Comparison of ENCODE assay signal across 8 mouse cellular contexts in genomic region chr7:97737638-97738456, GRCm38 (mm10). TPM values are rescaled to one million over a fixed set of nuclear protein-coding genes. Genes with fewer than 3 reads are reported as not detected.
DNase-seq lines count a peak whose midpoint lies in the region; ATAC-seq and TF ChIP-seq lines count a peak whose summit lies in the region.

Aqp11 (minus strand) TSS chr7:97738289.

- ATAC-seq in erythroblast, adult 5-6 weeks (replicated peaks; ENCODE audit: low FRiP score, poor library complexity, severe bottlenecking): peak; percentile 93
- ATAC-seq in heart, embryonic 11.5 days (replicated peaks; ENCODE audit: insufficient number of reproducible peaks, low FRiP score, low TSS enrichment): peak; percentile 98
- ATAC-seq in kidney, embryonic 15.5 days (replicated peaks; ENCODE audit: low FRiP score): peak; percentile 96
- ATAC-seq in liver, embryonic 11.5 days (replicated peaks; ENCODE audit: low FRiP score): peak; percentile 94

- H3K27ac ChIP-seq in heart, embryonic 11.5 days (ENCODE audit: low read depth, low read length): no peak within 1 kb of the TSS
- H3K27ac ChIP-seq in kidney, embryonic 15.5 days: peak within 1 kb of the TSS; percentile 75
- peak within 1 kb of the TSS; percentile 71 for H3K27ac ChIP-seq in liver, embryonic 11.5 days (ENCODE audit: low read depth, low read length)

- peak within 1 kb of the TSS; percentile 81 for H3K4me2 ChIP-seq in heart, embryonic 11.5 days
- peak within 1 kb of the TSS; percentile 88 for H3K4me2 ChIP-seq in kidney, embryonic 15.5 days
- peak within 1 kb of the TSS; percentile 86 for H3K4me2 ChIP-seq in liver, embryonic 11.5 days

- peaks cover 5% of the 10 kb centered on the region; the same call in 1 of the 2 replicates for H3K4me1 ChIP-seq in heart, embryonic 11.5 days (ENCODE audit: control insufficient read depth, insufficient read depth, low read length)
- H3K4me1 ChIP-seq in kidney, embryonic 15.5 days: peaks cover 31% of the 10 kb centered on the region
- H3K4me1 ChIP-seq in liver, embryonic 11.5 days (replicated peaks; ENCODE audit: control insufficient read depth, insufficient read depth, low read length): peaks cover 35% of the 10 kb centered on the region

- under 1% methylated on average over 41 of the region's 64 CpGs for WGBS in heart, embryonic 11.5 days (ENCODE audit: insufficient replicate concordance)
- WGBS in kidney, embryonic 15.5 days: under 1% methylated on average over 60 of the region's 64 CpGs
- WGBS in liver, embryonic 11.5 days: under 1% methylated on average over 54 of the region's 64 CpGs

- TF ChIP-seq POLR2A in brain, embryonic 14.5 days (IDR thresholded peaks at IDR 0.05; ENCODE audit: borderline replicate concordance, extremely low read depth, insufficient read depth, insufficient read length, poor library complexity, severe bottlenecking): peak; percentile 32; the same call in 1 of the 2 replicates

- peak within 1 kb of the TSS; percentile 76 for H3K9ac ChIP-seq in heart, embryonic 11.5 days (ENCODE audit: low read depth, low read length)
- peak within 1 kb of the TSS; percentile 65 for H3K9ac ChIP-seq in kidney, embryonic 15.5 days
- H3K9ac ChIP-seq in liver, embryonic 11.5 days (ENCODE audit: low read depth, low read length): peak within 1 kb of the TSS; percentile 83

- peak within 1 kb of the TSS; percentile 59 for H3K4me3 ChIP-seq in heart, embryonic 11.5 days (ENCODE audit: low read depth, low read length)
- H3K4me3 ChIP-seq in kidney, embryonic 15.5 days (replicated peaks): peak within 1 kb of the TSS; percentile 67
- peak within 1 kb of the TSS; percentile 77 for H3K4me3 ChIP-seq in liver, embryonic 11.5 days (ENCODE audit: low read depth, low read length)

- H3K27me3 ChIP-seq in heart, embryonic 11.5 days (ENCODE audit: control insufficient read depth, insufficient read depth, low read length): no peaks in the 10 kb centered on the region
- no peaks in the 10 kb centered on the region for H3K27me3 ChIP-seq in kidney, embryonic 15.5 days
- H3K27me3 ChIP-seq in liver, embryonic 11.5 days (replicated peaks; ENCODE audit: control insufficient read depth, insufficient read depth, low read length): no peaks in the 10 kb centered on the region
- no peaks in the 10 kb centered on the region for H3K27me3 ChIP-seq in splenic B cell, adult 2 months (ENCODE audit: control insufficient read depth, insufficient read depth, low read length, poor library complexity, severe bottlenecking)

- TF ChIP-seq CTCF in brain, embryonic 14.5 days (IDR thresholded peaks at IDR 0.05; ENCODE audit: borderline replicate concordance, extremely low read depth, insufficient read depth, insufficient read length): no peak

- no peaks in the 10 kb centered on the region for H3K9me3 ChIP-seq in heart, embryonic 11.5 days (replicated peaks; ENCODE audit: control insufficient read depth, low read length)
- H3K9me3 ChIP-seq in kidney, embryonic 15.5 days (replicated peaks): no peaks in the 10 kb centered on the region
- H3K9me3 ChIP-seq in liver, embryonic 11.5 days (ENCODE audit: control insufficient read depth, low read length): no peaks in the 10 kb centered on the region

- H3K36me3 ChIP-seq in heart, embryonic 11.5 days (ENCODE audit: control insufficient read depth, insufficient read depth, low read length): no peaks in the 10 kb centered on the region
- H3K36me3 ChIP-seq in kidney, embryonic 15.5 days: no peaks in the 10 kb centered on the region
- H3K36me3 ChIP-seq in liver, embryonic 11.5 days (ENCODE audit: control insufficient read depth, insufficient read depth, low read length): no peaks in the 10 kb centered on the region
- H3K36me3 ChIP-seq in splenic B cell, adult 2 months (ENCODE audit: control insufficient read depth, insufficient read depth, low read length, poor library complexity, severe bottlenecking): no peaks in the 10 kb centered on the region

- DNase-seq in CD4-positive helper T cell, adult 2 months (ENCODE audit: low read depth, low spot score): peak; percentile 77
- peak; percentile 86 for DNase-seq in brain, embryonic 14.5 days (ENCODE audit: low read depth)
- DNase-seq in liver, embryonic 11.5 days (ENCODE audit: low spot score): peak; percentile 91
- peak; percentile 65 for DNase-seq in naive thymus-derived CD4-positive, alpha-beta T cell, adult 2 months (ENCODE audit: low read depth)
- peak; percentile 71 for DNase-seq in splenic B cell, adult 2 months (ENCODE audit: low read depth, low spot score)

RNA-seq across cellular contexts. Expression of gene Aqp11, which starts in this region (rescaled TPM):
- 7.9 and 10.2 TPM in 2 replicates for polyA plus RNA-seq in brain, embryonic 14.5 days (2012; rRNA removed)
- 3.5 TPM in 1 of 2 replicates, not detected in the other for total RNA-seq in erythroblast, adult 5-6 weeks (2015; ENCODE audit: low replicate concordance)
- 0.34 and 2.1 TPM in 2 replicates for total RNA-seq in erythroblast, adult 5-6 weeks (2017; ENCODE audit: low replicate concordance)
- 2.6 and 3.3 TPM in 2 replicates for polyA plus RNA-seq in heart, embryonic 11.5 days (2014; fragmentation: Nextera tagmentation; extraction: Ambion mirVana)
- 16.5 and 18.5 TPM in 2 replicates for polyA plus RNA-seq in kidney, embryonic 15.5 days (2015; fragmentation: Nextera tagmentation; extraction: Ambion mirVana)
- 18.9 and 19.8 TPM in 2 replicates for polyA plus RNA-seq in liver, embryonic 11.5 days (2014; fragmentation: Nextera tagmentation; extraction: Ambion mirVana)
